Mouse (Mus musculus): ENCODE measurements at regions not wholly inside any gene's neighbourhood (a gene's known extent, or its start where the extent isn't known, plus 50 kb on each side); places are given as distances from the start of the nearest gene placed in this dataset.

GRCm38 (mm10) chr10:126531950-126532349, 369.2 kb downstream of the Atp23 start:
- ChIA-PET POLR2A (no interaction called here), CTCF (interaction anchor here in 1 of 4 experiments (1.2 kb wide), 1 partner anchor 477 kb away, joined by 3 read pairs; no protein-coding TSS in a partner anchor)

- ChIA-PET CTCF (interaction anchor here (0.6 to 1.2 kb wide), 13 partner anchors 12 to 1318 kb away, joined by 3 to 23 read pairs (median 5); no protein-coding TSS in a partner anchor), POLR2A (no interaction called here)
Observed at GRCm38 (mm10) chr10:126531368-126531767, 369.8 kb downstream of the Atp23 start.

- ChIA-PET CTCF (no interaction called here), POLR2A (no interaction called here)
Observed at GRCm38 (mm10) chr10:126528801-126529200, 372.4 kb downstream of the Atp23 start.

GRCm38 (mm10) chr10:126526186-126526585, 375.0 kb downstream of the Atp23 start:
- ChIA-PET CTCF (interaction anchor here in 1 of 4 experiments (1.0 kb wide), 1 partner anchor 140 kb away, joined by 4 read pairs; no protein-coding TSS in a partner anchor), POLR2A (interaction anchor here in 2 of 4 experiments (0.6 to 0.7 kb wide), 2 partner anchors 285 to 1118 kb away, joined by 3 to 5 read pairs; no protein-coding TSS in a partner anchor)

GRCm38 (mm10) chr10:126521836-126522815, 379.0 kb downstream of the Atp23 start:
- CTCF ChIA-PET = no interaction called here

GRCm38 (mm10) chr10:126520973-126521372, 380.2 kb downstream of the Atp23 start:
- ChIA-PET CTCF (no interaction called here), POLR2A (no interaction called here)

More at GRCm38 (mm10) chr10:126521836-126522815, 379.0 kb downstream of the Atp23 start:
- POLR2A ChIA-PET = interaction anchor here in 1 of 4 experiments (0.7 kb wide), 1 partner anchor 520 kb away, joined by 3 read pairs; no protein-coding TSS in a partner anchor

GRCm38 (mm10) chr10:126513185-126513584, 388.0 kb downstream of the Atp23 start:
- CTCF ChIA-PET = no interaction called here
- POLR2A ChIA-PET = no interaction called here

- CTCF ChIA-PET = no interaction called here
Observed at GRCm38 (mm10) chr10:126511511-126511910, 389.6 kb downstream of the Atp23 start.

GRCm38 (mm10) chr10:126505988-126506387, 395.2 kb downstream of the Atp23 start:
- ChIA-PET POLR2A (no interaction called here), CTCF (no interaction called here)

More at GRCm38 (mm10) chr10:126511511-126511910, 389.6 kb downstream of the Atp23 start:
- POLR2A ChIA-PET = no interaction called here

- ChIA-PET POLR2A (no interaction called here), CTCF (no interaction called here)
Observed at GRCm38 (mm10) chr10:126502013-126502688, 399.0 kb downstream of the Atp23 start.

GRCm38 (mm10) chr10:126498726-126499125, 402.4 kb downstream of the Atp23 start:
- POLR2A ChIA-PET = no interaction called here
- CTCF ChIA-PET = no interaction called here

- ChIA-PET CTCF (no interaction called here), POLR2A (no interaction called here)
Observed at GRCm38 (mm10) chr10:126493734-126494133, 407.4 kb downstream of the Atp23 start.

GRCm38 (mm10) chr10:126492211-126492610, 408.9 kb downstream of the Atp23 start:
- CTCF ChIA-PET = no interaction called here
- POLR2A ChIA-PET = no interaction called here

GRCm38 (mm10) chr10:126485129-126485528, 416.0 kb downstream of the Atp23 start:
- ChIA-PET CTCF (interaction anchor here in 1 of 4 experiments (0.7 kb wide), 1 partner anchor 862 kb away, joined by 3 read pairs; no protein-coding TSS in a partner anchor), POLR2A (no interaction called here)

GRCm38 (mm10) chr10:126483479-126483878, 417.7 kb downstream of the Atp23 start:
- ChIA-PET CTCF (no interaction called here), POLR2A (no interaction called here)

GRCm38 (mm10) chr10:126480382-126480781, 420.8 kb downstream of the Atp23 start:
- ChIA-PET CTCF (no interaction called here), POLR2A (no interaction called here)

- CTCF ChIA-PET = no interaction called here
Observed at GRCm38 (mm10) chr10:126479743-126480142, 421.4 kb downstream of the Atp23 start.

GRCm38 (mm10) chr10:126473050-126473719, 428.0 kb downstream of the Atp23 start:
- POLR2A ChIA-PET = no interaction called here

More at GRCm38 (mm10) chr10:126479743-126480142, 421.4 kb downstream of the Atp23 start:
- POLR2A ChIA-PET = no interaction called here

GRCm38 (mm10) chr10:126470838-126471491, 430.2 kb downstream of the Atp23 start:
- ChIA-PET POLR2A (no interaction called here), CTCF (no interaction called here)

More at GRCm38 (mm10) chr10:126473050-126473719, 428.0 kb downstream of the Atp23 start:
- CTCF ChIA-PET = no interaction called here

All from embryonic stem cell, embryonic (primary cell).